Mouse (Mus musculus): ENCODE results near the gene Stx18. TPM values are rescaled to one million over a fixed set of nuclear protein-coding genes. Genes with fewer than 3 reads are reported as not detected.

Gene Stx18
- total RNA-seq, 2 experiments from 2014 or later = 28.9 to 29.1 TPM

Other genes with a start within 250 kb of the Stx18 start
- 1 to 10 TPM; 3.5 to 4.4 TPM for gene Msx1, start 214.2 kb upstream of the Stx18 start, total RNA-seq (2021)
- 1,000 to 10,000 TPM; 1,267 to 1,299 TPM for gene Nsg1, start 121.2 kb downstream of the Stx18 start, total RNA-seq (2021)
- gene Zbtb49, start 181.7 kb downstream of the Stx18 start, total RNA-seq (2021) = 10 to 100 TPM; 25.1 to 27.2 TPM
- 10 to 100 TPM; 18.0 to 23.2 TPM for gene Lyar, start 181.7 kb downstream of the Stx18 start, total RNA-seq (2021)
- gene Tmem128, start 221.4 kb downstream of the Stx18 start, total RNA-seq (2021) = 10 to 100 TPM; 40.1 to 41.0 TPM
- not detected for gene Otop1, start 237.2 kb downstream of the Stx18 start, total RNA-seq (2021)